Mouse (Mus musculus) cerebellum, adult 2 months (tissue): ENCODE results near the gene Dpm3.

ENCODE experiments used
- CTCF ChIP-seq: fragments of 200-500 bp; IDR thresholded peaks from 2 replicates; pipeline ENCODE4 v1.5.1; 2011; ENCODE audit warnings: low read depth, mild to moderate bottlenecking, control low read depth, low read length, moderate library complexity, borderline replicate concordance; ENCODE audit not compliant: insufficient read depth
- POLR2A ChIP-seq: fragments of 200-500 bp; IDR thresholded peaks from 2 replicates; pipeline ENCODE4 v1.6.1; 2011; ENCODE audit warnings: low read length, control low read depth, borderline replicate concordance; ENCODE audit not compliant: insufficient read depth

DNA sequence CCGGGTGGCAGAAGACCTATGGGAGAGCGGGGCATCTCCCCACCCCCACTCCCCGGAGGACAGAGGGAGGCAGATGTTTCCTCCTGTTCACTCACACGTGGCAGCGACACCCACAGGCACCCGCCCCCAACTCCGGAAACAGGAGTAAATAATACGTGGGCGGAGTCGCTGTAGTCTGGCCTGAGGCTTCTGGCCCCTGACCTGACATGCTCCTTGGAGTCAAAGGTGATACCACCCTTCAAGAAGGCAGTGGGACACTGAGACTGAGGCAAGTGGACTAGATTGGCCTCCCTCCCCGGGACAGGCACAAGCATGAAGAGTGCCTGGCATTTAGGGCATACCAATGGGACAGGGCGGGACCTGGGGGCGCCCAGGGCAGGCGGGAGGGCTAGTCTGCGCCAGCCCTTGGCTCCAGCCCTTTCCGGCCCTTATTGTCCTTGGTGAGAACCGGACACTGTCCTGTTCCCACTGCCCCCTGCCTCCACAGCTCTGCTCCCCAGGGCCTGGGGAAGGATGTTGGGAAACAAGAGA is 7.7 kb upstream of the Dpm3 start:
- no peak for TF ChIP-seq POLR2A
- TF ChIP-seq CTCF: no peak
